Mouse (Mus musculus) embryonic fibroblast, embryonic 13.5 days (primary cell): ENCODE results near the gene Poc5.

Source experiments
- CTCF ChIP-seq: IDR thresholded peaks from 2 replicates; pipeline ENCODE4 v1.5.1; 2011; ENCODE audit warnings: mild to moderate bottlenecking, control low read depth, low read length, moderate library complexity, borderline replicate concordance; ENCODE audit not compliant: insufficient read depth
- POLR2A ChIP-seq: IDR thresholded peaks from 2 replicates; pipeline ENCODE4 v1.6.1; 2011; ENCODE audit warnings: low read depth, mild to moderate bottlenecking, control low read depth, low read length, moderate library complexity

DNA sequence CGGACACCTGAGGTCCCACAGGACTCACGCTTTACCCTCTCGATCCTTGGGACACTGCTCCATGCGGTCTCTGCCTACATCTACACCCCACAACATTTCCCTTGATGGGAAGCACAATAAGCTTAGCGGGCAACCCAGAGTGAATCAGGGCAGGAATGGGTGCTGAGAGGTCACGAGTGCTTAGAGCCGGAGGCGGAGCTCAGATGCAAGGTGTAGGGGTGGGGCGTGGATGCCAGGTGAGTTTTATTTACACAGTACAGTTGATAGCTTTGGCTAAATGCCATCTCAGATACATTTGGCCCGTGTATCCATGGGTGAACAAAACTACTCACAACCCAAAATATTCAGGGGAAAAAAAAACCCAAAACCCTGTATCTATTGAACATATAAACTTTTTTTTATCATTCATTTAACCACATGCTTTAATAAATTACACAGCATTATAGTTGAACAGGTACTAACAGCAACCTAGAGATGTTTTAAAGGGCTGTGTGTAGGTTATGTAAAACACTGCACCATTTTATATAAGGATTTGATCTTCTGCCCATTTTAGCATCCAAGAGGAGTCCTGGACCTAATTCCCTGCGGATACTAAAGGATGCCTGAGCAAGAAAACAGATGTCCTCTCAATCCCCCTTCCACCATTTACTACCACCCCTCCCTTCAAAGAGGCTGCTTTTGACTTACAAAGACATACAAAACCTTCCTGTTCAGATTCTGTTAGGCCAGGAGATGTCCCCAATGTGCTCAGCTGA, 63.5 kb downstream of the Poc5 start:
- no peak for TF ChIP-seq CTCF
- no peak for TF ChIP-seq POLR2A
